ENCODE assay signal across 21 mouse cellular contexts in the genomic region with DNA sequence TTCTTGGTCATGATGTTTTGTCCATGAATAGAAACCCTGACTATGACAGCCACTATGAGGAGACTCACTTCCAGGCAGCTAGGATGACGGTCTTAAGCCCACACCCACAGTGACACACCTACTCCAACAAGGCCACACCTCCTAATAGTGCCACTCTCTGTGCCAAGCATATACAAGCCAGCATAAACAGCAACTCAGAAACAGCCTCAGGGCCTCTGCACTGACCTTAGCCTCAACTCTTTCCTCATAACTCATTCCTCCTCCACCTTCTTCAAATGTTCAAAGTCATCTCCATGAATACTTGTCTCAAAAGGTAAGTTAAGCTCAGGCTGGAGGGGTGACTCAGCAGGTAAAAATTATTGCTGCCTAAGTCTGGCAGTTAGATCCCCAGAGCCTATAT.
"Had no signal": no experiment of that assay in that cellular context is flagged by ENCODE, and none has a peak within 500 bp of the region (broad histone marks: within the 10 kb centered on the region; RNA-seq: fewer than 3 reads in every experiment).

No protein-coding gene starts in this region.

- H3K9me3 ChIP-seq: liver, embryonic 15.5 days; lung, embryonic 15.5 days; midbrain, embryonic 13.5 days; midbrain, embryonic 15.5 days; neural tube, embryonic 12.5 days had no signal

- H3K4me2 ChIP-seq: liver, embryonic 15.5 days; lung, embryonic 15.5 days; midbrain, embryonic 11.5 days; midbrain, embryonic 13.5 days; midbrain, embryonic 15.5 days; neural tube, embryonic 12.5 days had no signal

- H3K27me3 ChIP-seq: liver, embryonic 15.5 days; lung, embryonic 15.5 days; megakaryocyte, embryonic 14.5 days; midbrain, embryonic 13.5 days; midbrain, embryonic 15.5 days; neural tube, embryonic 12.5 days had no signal

- DNase-seq: liver, postnatal 0 days; lung, adult 2 months; lung, postnatal 14 days; lung, postnatal 36 days; retina, postnatal 1 day; right cerebral cortex, adult 18-20 months; right cerebral cortex, postnatal 25 days; right cerebral cortex, postnatal 4 days; spleen, adult 18-20 months; thymus, adult 2 months; thymus, postnatal 25 days; thymus, postnatal 4 days had no signal

- H3K4me3 ChIP-seq: liver, embryonic 15.5 days; lung, embryonic 15.5 days; megakaryocyte, embryonic 14.5 days; midbrain, embryonic 13.5 days; midbrain, embryonic 15.5 days; neural tube, embryonic 12.5 days had no signal

- H3K27ac ChIP-seq: liver, embryonic 15.5 days; lung, embryonic 15.5 days; macrophage; midbrain, embryonic 13.5 days; midbrain, embryonic 15.5 days; neural tube, embryonic 12.5 days had no signal

- ATAC-seq: liver, postnatal 0 days; lung, postnatal 0 days; midbrain, embryonic 13.5 days; midbrain, embryonic 15.5 days had no signal

- H3K9ac ChIP-seq: liver, embryonic 15.5 days; liver, postnatal 0 days; lung, embryonic 15.5 days; midbrain, embryonic 13.5 days; midbrain, embryonic 15.5 days; neural tube, embryonic 12.5 days had no signal

- H3K36me3 ChIP-seq: liver, embryonic 15.5 days; lung, embryonic 15.5 days; midbrain, embryonic 13.5 days; midbrain, embryonic 15.5 days; neural tube, embryonic 12.5 days had no signal

- H3K4me1 ChIP-seq: liver, embryonic 15.5 days; lung, embryonic 15.5 days; megakaryocyte, embryonic 14.5 days; neural tube, embryonic 12.5 days had no signal
